Mouse (Mus musculus) lung, postnatal 4 days (tissue): ENCODE results near the gene Dhx35.
A peak's percentile ranks its signal among the peaks of the same experiment; 100 is the strongest.

Experiments used
- DNase-seq, 2 experiments: peaks; one replicate each; pipeline ENCODE4 v3.0.0; 2021

The Dhx35 gene

DNA sequence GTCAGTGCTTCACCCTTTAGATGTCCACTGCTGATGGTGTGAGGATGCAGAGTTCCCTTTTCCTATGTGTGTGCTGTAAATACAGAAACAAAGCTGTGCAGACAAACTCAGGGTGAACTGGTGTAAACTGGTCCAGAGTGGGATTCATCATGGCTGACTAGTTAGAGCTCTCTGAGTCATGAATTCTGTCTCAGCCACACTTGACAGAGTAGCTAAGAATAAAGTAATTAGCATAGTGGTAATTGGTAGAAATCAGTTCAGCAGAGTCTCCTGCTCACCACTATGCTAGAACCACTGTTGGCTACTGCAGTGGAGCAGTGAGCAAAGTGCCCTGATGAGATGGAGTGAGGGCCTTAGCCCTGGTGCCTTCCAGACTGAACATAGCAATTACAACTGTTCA is 21.1 kb downstream of the Dhx35 start:
- DNase-seq: no peak

DNA sequence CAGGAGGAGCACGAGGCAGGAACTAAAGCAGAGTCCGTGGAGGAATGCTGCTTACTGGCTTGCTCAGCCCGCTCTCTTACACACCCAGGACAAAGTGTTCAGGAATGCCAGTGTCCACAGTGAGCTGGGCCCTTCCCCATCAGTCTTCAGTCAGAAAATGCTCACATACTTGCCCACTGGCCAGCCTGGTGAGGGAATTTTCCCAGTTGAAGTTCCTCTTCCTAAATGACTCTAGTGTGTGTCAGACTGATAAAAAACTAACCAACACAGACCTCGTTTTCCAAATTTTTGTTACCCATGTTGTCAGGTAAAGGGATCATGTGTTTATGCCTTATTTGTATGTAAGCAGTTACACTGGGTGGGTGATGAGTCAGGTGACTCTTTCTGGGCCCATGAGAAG is 21.6 kb downstream of the Dhx35 start:
- no peak for DNase-seq

DNA sequence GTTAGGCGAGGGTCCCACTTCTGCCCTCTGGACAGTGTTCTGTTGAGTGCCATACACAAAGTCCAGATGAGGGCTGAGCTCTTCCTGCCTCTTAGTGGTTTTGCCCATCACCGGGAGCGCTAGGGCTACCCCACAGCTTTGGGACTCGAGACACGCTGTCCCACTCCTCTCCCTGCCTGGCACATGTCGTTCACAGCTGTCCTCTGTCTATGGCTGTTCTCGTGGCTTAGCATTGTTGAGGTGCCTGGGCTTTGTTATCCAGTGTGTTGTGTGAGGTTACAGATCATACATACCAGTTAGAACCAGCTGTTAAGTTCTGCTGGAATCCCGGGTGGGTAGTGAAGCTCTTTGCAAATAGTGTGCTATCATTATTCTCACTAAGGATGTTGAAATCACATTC is 23.1 kb downstream of the Dhx35 start:
- DNase-seq: no peak

DNA sequence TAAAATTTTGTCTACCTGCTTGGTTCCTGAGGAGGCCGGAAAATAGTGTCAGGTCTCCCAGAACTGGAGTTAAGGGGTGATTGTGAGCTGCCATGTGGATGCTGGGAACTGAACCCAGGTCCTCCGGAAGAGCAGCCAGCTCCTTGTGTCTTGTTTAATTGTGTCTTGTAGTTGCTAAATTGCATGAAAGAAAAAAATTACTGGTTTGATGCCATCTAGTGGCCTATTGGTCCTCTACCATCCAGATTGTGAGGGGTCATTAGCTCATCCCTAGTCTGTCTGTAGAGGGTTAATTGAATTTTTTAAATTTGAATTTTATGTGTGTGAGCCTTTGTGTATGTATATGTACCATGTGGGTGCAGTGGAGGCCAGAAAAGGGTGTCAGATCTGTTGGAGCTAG is 33.5 kb downstream of the Dhx35 start:
- no peak for DNase-seq

DNA sequence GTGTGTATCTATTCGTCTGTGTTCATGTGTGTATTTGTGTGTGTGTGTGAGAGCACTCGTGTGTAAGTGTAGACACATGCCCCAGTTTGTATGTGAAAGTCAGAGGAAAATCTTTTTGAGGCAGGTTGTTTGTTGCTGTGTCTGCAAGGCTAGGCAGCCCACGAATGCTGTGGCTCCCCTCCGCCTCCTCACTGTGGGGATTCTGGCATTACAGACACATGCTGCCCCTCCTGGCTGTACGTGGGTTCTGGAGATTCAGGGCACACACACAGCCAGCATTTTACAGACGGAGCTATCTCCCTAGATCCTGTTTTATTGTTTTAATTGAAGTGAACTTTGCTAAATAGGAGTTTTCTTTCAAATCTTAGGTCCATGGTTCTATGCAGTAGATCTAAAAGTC is 35.1 kb downstream of the Dhx35 start:
- no peak for DNase-seq

DNA sequence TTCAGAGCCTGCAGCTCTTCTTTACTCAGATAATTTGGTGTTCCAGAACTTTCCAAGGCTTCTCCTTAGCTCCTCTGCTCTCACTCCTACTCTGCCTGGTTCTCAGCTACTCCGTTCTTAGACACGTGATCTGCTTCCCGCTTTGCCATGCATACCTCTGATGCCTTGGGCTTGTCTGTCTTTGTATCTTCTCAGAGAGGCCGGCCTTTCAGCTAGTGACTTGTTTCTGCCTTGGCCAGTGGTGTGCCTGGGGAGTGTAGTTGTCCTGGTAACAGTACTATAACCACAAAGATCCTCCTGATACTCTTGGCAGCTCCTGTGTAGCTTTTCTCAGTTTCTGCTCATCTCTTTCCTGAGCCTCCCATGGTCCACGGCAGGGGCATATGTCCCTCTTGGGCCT is 38.6 kb downstream of the Dhx35 start:
- DNase-seq: no peak

DNA sequence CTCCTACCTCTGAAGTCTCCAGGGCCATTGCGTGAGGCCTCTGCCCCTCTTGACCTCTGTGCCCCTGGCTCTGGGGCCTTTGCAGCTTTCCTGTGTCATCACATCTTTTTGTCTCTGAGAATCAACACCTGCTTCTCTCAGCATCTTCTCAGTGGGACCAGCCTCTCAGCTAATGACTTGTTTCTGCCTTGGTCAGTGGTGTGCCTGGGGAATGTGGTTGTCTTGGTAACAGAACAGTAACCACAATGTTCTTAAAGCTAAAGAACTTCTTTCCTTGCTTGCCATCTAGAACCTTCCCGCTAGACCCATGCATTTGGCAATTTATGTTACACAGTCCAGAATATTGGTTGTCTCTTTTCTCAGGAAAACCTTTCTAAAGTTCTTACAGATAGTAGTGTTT is 39.0 kb downstream of the Dhx35 start:
- no peak for DNase-seq

DNA sequence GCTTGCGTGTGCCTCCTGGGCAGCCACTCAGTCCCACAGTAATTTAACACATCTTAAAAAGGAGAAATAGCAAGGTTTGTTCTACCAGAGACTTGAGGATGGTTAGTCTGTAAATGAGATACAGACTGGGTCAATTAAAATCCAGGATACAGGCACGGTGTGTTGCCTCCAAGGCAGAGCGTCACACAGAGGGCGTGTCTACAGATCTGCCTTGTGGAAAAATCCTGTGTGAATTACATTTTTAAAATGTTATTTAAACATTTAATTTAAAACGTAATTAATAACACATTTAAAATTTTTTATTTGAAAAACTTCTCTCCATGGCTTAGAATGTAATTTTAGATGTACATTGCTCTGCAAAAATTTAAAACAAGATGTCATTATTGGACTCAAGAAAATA is 48.7 kb downstream of the Dhx35 start:
- no peak for DNase-seq

DNA sequence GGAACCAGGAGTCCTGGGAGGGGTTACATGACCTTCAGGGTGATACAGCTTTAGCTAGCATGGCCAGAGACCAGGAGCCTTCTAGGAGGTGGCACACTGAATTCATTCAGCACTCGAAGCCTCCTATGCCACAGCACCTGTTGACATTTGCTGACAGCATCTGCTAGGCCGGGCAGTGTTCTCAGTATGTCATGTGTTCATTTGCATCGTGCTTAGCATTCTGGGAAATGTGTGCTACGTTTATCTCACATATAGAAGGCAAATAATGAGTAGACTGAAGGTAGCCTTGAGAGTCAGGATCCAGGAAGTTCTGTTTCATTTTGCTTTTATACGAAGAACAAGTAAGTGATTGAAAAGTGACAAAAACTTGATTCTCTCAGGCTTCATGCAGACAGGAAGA is 50.4 kb downstream of the Dhx35 start:
- no peak for DNase-seq

DNA sequence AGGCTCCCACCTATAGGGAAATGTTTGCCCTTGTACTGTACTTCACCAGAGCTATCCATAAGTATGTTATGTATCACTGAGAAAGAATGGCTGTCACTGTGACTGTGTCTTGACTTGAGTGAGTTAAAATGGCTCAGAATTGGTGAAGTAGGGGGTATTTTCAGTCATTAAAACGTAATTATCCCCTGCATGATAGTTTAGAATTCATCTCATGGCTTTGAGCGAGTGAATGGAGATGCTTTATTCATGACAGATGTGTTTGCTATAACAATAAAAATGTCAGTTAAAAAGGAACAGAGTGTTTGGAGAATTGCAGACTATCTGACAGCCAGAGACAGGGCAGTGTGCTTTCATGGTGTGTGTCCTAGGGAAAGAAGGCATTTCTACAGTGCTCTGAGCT is 51.6 kb downstream of the Dhx35 start:
- no peak for DNase-seq

DNA sequence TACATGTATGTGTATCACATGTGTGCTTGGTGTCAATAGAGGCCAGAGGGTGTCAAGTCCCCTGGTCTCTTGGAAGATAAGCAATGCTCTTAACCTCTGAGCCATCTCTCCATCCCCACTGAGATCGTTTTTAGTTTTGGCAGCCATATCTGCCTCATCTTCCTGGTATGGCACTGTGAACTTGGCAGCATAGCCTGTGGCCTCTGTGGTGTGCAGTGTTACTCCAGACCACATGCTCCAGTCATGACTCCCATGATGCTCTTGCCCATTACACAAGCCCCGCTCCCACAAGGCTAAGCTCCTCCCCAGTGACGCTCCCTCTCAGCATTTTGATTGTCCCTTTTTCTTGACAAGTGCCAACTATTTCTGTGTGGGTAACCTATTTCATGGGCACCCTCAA is 53.4 kb downstream of the Dhx35 start:
- DNase-seq: no peak

DNA sequence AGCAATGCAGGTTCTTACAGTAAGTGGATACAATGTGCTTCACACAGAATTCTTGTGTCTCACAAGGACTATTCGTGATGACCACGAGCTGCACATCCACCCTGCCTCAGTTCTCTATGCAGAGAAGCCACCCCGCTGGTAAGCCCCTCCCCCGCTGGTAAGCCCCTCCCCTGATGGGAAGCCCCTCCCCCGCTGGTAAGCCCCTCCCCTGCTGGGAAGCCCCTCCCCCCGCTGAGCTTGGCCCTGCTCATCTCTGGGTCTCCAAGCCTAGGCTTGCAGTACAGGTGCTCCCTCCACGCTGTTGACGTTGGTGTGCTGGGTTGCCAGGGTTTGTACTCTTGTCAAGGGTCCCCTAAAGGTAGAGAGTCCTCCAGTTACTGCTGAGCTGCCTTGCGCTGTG is 54.8 kb downstream of the Dhx35 start:
- no peak for DNase-seq

DNA sequence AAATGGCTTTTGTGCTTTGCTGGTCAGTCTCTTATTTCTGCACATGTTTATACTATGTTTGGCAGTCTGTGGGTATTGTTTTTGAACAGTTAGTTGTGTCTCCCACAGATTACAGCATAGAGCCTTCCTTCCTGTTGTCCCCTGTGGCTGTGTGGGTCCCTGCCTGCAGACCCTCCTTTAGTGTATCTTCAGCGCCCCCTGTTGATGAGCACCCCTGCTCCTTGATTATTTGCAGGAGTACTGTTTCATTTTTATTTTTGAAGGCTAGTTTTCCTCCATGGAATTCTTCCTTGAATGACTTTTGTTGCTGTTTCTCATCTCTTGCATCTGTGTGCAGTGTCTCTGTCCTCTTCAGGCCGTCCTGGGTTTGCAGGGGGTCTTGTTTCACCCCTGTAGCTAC is 58.0 kb downstream of the Dhx35 start:
- DNase-seq: peak in 1 of 2 experiments; percentile 59

DNA sequence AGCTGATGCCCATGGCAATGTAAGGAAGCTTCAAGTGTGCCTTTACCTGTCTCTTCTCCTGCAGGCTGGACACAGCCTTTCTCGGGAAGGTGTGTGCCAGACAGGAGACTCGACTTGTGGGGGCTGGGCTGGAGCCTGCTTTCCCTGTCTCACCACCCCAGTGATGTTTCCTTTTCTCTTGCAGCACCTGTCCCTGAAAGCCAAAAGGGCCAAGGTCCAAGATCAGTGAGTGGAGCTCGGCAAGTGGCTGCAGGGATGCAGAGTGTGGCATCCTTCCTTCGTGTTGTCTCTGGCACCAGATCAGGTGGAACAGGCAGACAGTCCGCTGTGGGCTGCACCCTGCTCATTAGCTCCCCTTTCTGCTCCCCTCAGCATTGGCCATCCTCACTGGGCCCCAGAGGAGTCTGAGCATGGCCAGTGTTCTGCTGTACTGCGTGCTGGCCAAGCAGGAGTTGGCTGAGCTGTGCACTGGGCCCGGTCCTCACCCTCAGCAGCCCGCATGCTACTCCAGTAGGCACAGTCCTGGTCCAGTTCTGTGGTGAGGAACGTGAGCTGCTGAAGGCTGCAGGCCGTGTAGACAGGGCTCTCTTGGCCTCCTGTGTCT is 62.4 kb downstream of the Dhx35 start:
- no peak for DNase-seq

DNA sequence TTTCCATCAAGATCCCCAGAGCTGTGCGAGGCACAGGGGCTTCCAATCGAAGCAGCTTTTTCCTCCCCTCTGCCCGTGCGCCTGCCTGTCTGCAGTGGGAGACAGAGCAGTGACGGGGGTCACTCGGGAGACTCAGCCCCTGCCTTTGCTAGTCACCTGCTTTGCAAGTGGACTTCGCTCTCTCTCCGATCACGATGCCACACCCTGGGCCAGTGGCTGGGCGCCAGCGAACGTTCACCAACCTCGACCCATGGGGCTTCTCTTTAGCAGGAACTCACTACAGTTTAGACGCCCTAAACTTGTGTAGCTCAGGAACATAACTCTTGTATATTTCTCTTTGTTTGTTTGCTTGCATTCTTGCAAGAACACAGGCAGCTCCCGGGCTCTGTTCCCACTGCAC is 63.0 kb downstream of the Dhx35 start:
- no peak for DNase-seq

DNA sequence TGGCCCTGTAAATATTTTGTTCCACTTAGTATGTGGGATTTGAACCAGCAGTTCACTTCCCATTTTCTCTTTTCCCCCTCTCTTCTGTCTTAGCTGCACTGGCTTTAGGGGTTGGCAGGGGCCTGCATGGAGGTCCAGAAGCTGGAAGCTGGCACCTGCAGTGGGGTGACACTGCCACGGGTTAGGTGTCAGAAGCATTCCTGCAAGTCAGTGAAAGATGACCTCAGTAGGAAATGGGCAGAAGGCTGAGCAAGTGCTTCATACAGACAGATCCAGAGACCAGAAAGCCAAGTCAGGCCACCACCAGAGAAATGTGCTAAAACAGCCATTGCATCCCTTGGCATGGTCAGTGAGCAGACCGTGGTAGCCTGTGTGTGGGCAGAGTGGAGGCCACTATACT is 66.5 kb downstream of the Dhx35 start:
- no peak for DNase-seq

DNA sequence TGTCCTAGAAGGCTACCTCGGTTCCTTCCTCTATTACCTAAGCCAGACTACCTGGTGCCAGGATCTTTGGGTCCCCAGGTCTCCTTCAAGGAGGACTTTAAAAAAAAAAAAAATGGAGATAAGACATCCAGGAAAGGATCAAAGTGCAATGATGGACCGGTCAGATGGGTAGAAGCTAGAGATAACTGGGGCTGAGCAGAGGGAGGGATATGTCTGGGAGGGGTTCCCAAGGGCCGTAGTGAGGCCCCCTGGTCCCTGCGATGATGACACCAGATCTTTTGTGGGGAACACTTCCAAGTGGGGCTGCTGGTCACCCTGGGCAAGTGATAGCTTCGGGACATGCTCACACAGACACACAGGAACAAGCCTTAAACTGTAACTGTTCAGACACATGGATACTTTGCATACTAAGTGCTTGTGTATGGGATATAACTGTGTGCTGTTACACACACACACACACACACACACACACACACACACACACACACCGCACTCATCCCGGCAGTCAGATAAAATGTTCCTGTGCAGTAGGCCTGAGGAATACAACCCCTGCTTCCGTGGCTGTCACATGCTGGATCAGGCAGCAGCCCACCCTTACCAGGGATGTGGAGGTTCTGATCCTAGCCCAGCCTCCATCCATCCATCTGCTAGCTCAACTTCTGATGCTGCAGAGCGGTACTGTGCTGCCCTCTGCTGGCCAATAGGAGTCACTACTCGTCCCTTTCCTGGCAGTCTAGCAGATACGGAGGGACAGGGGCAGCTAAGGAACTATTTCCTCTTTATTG is 68.9 kb downstream of the Dhx35 start:
- DNase-seq: peak; percentile 50 to 70

DNA sequence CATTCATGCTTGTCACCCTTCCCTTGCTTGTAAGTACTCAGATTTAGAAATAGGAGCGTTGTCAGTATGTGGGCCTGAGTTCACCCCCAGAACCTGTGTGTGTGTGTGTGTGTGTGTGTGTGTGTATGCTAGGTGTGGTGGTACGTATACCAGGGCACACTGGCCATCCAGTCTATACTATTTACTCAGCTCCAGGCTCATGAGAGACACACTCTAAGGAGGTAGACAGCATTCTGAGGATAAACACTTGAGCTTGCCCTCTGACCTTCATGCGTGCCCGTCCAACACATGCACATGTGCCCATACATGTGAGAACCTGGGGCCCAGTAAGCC is 69.5 kb downstream of the Dhx35 start:
- no peak for DNase-seq

DNA sequence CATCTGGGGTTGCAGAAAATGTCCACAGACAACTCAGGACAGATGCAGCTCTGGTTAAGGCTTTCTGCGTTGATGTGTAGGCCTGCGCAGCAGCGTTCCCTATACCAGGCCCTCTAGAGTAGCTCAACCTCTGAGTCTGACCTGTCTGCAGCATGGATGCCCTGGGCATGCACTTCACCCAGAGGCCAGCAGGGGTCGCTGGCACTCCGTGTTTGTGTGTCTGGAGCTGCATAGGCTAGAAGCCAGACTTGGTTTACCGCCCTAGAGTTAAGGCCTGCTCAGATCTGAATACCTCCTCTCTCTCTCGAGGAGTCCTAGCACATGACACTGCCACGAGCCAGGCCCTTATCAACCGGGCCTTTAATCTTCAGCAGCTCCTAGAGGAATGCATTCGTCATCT is 70.8 kb downstream of the Dhx35 start:
- peak; percentile 78 to 83 for DNase-seq

DNA sequence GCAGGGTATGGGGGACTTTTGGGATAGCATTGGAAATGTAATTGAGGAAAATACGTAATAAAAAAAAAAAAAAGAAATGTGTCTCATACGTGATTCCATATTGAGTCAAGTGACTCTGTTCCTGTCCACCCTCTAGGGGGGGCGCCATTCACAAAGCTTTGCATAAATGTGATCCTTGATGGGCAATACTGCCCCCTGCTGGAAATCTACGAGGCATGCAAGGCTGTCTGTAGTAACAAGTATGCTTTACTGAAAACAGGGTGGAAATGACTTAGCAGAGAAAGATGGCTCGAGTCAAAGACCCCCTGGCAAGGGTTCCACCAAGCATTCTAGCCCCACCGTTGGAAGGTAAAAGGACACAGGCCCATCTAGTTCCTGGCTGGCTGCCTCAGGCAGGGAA is 92.0 kb downstream of the Dhx35 start:
- peak in 1 of 2 experiments; percentile 21 for DNase-seq

DNA sequence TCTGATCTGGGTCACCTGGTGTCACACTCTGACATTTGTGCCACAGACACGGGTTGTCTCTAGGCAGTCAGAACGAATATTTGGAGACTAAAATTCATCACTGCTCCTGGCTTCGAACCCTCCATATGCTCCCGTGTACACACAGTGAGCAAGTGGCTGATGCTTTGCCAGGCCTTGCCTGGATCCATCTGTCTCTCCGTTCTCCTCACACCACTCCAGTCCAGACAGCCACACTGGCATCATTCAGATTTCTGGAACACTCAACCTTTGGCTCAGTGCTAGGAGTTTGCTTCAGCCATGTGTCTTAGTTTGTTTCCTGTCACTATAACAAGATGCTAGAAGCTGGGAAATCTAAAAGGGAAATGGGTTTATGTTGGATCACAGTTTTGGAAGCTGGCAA is 93.9 kb downstream of the Dhx35 start:
- DNase-seq: no peak

DNA sequence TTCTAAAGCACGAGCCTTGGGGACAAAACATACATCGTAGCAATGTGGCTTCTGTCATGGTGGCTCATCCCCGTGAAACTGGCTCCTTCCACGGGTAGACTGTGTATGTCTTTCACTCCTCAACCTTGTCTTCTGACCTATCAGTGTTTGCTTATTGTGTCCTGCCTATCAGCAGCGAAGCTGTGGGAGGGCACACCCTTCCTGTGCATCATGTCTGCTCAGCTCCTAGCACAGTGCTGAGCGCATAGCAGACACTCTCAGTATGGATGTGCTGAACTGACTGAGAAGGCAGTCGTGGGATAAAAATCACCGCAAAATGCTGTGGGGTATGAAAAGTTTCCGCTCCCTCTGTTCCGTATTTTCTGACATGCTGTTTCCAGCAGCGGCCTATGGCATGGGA is 94.6 kb downstream of the Dhx35 start:
- no peak for DNase-seq

DNA sequence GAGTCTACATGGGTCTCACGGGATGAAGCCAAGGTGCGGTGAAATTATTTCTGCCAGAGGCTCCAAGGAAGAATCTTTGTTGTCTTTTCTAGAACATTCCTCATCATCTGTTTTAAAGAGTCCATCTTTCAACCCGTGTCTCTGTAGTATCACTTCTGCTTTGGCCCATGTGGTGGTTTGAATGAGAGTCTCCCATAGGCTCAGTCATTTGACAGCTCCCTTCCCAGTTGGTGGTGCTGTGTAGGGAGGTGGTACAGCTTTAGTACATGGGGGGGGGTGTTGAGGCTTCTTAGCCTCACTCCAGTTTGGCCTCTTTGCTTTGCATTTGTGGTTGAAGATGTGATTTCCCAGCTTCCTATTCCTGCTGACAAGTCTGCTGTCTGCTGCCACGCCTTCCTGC is 96.7 kb downstream of the Dhx35 start:
- DNase-seq: no peak

DNA sequence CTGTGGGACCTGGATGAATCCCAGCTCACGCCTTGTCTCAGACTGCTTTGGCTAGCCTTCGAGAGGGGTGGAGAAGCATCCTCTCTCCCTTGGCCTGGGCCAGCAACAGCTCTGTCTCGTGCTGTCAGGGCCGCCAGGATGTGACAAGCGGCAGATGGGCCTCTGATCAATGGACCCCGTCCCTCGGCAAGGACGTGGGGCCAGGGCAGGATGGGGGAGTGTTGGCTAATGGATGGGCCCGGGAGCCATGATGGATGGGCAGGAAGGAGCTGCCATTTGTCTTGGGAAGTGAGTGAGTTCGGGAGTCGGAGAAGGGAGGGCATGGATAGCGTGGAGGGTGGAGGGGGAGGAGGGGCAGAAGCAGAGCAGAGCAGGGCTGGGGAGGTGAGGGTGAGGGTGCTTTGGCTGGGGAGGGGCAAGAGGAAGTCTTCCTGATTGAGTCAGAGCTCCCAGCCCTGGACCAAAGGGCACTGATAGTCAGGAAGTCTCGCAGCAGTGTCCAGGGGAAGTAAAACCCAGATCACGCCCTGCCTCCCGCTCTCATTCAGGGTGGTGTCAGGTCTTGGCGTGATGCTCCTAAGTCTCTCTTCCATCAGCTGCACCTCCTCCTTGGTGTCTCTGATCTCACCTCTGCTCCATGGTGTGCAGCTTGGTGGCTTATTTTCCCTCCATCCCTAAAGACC is 98.7 kb downstream of the Dhx35 start:
- DNase-seq: peak; percentile 17 to 66
